Mouse (Mus musculus): ENCODE measurements at regions not wholly inside any gene's neighbourhood (a gene's known extent, or its start where the extent isn't known, plus 50 kb on each side); places are given as distances from the start of the nearest gene placed in this dataset.

- no peak for DNase-seq (ENCODE audit: low read depth, low spot score)
Measured at GRCm38 (mm10) chr13:43852888-43853287, 68.3 kb downstream of the Cd83 start.

GRCm38 (mm10) chr13:43854973-43855372 lies 70.4 kb downstream of the Cd83 start:
- DNase-seq (ENCODE audit: low read depth, low spot score) = no peak

GRCm38 (mm10) chr13:43860932-43861331 lies 76.4 kb downstream of the Cd83 start:
- DNase-seq (ENCODE audit: low read depth, low spot score) = no peak

GRCm38 (mm10) chr13:43861424-43861823 lies 76.8 kb downstream of the Cd83 start:
- DNase-seq (ENCODE audit: low read depth, low spot score) = no peak

GRCm38 (mm10) chr13:43862056-43862455 lies 77.5 kb downstream of the Cd83 start:
- DNase-seq (ENCODE audit: low read depth, low spot score) = no peak

- no peak for DNase-seq (ENCODE audit: low read depth, low spot score)
Measured at GRCm38 (mm10) chr13:43862586-43862985, 78.0 kb downstream of the Cd83 start.

GRCm38 (mm10) chr13:43863581-43864100 lies 79.1 kb downstream of the Cd83 start:
- no peak for DNase-seq (ENCODE audit: low read depth, low spot score)

GRCm38 (mm10) chr13:43864153-43864861 lies 79.7 kb downstream of the Cd83 start:
- peak; percentile 71 for DNase-seq (ENCODE audit: low read depth, low spot score)

GRCm38 (mm10) chr13:43865036-43865435 lies 80.5 kb downstream of the Cd83 start:
- DNase-seq (ENCODE audit: low read depth, low spot score) = no peak

- no peak for DNase-seq (ENCODE audit: low read depth, low spot score)
Measured at GRCm38 (mm10) chr13:43875895-43876294, 91.3 kb downstream of the Cd83 start.

GRCm38 (mm10) chr13:43887284-43887683 lies 102.7 kb downstream of the Cd83 start:
- DNase-seq (ENCODE audit: low read depth, low spot score) = no peak

GRCm38 (mm10) chr13:43891928-43892327 lies 107.4 kb downstream of the Cd83 start:
- no peak for DNase-seq (ENCODE audit: low read depth, low spot score)

- DNase-seq (ENCODE audit: low read depth, low spot score) = no peak
Measured at GRCm38 (mm10) chr13:43895990-43896389, 111.4 kb downstream of the Cd83 start.

- no peak for DNase-seq (ENCODE audit: low read depth, low spot score)
Measured at GRCm38 (mm10) chr13:43897046-43897445, 112.5 kb downstream of the Cd83 start.

- DNase-seq (ENCODE audit: low read depth, low spot score) = no peak
Measured at GRCm38 (mm10) chr13:43898555-43899258, 114.1 kb downstream of the Cd83 start.

GRCm38 (mm10) chr13:43900115-43900514 lies 115.5 kb downstream of the Cd83 start:
- no peak for DNase-seq (ENCODE audit: low read depth, low spot score)

- no peak for DNase-seq (ENCODE audit: low read depth, low spot score)
Measured at GRCm38 (mm10) chr13:43900758-43901157, 116.2 kb downstream of the Cd83 start.

- peak; percentile 7 for DNase-seq (ENCODE audit: low read depth, low spot score)
Measured at GRCm38 (mm10) chr13:43903391-43903790, 118.8 kb downstream of the Cd83 start.

GRCm38 (mm10) chr13:43904291-43904690 lies 119.7 kb downstream of the Cd83 start:
- no peak for DNase-seq (ENCODE audit: low read depth, low spot score)

GRCm38 (mm10) chr13:43906241-43906640 lies 121.7 kb downstream of the Cd83 start:
- no peak for DNase-seq (ENCODE audit: low read depth, low spot score)

- DNase-seq (ENCODE audit: low read depth, low spot score) = no peak
Measured at GRCm38 (mm10) chr13:43907425-43907824, 122.8 kb downstream of the Cd83 start.

- no peak for DNase-seq (ENCODE audit: low read depth, low spot score)
Measured at GRCm38 (mm10) chr13:43908041-43908644, 123.6 kb downstream of the Cd83 start.

GRCm38 (mm10) chr13:43909933-43910332 lies 125.4 kb downstream of the Cd83 start:
- no peak for DNase-seq (ENCODE audit: low read depth, low spot score)
